10 mouse cellular contexts compared by ENCODE assay signal in genomic region chr2:173173008-173173407, GRCm38 (mm10). TPM values are rescaled to one million over a fixed set of nuclear protein-coding genes. Genes with fewer than 3 reads are reported as not detected.
A peak's percentile ranks its signal among the peaks of the same experiment; 100 is the strongest.
DNase-seq lines count a peak whose midpoint lies in the region; ATAC-seq lines count a peak whose summit lies in the region.
"Had no signal": no experiment of that assay in that cellular context is flagged by ENCODE, and none has a peak within 500 bp of the region (broad histone marks: within the 10 kb centered on the region; RNA-seq: fewer than 3 reads in every experiment).

No protein-coding gene starts in this region.

- no peaks in the 10 kb centered on the region for H3K27me3 ChIP-seq in hindbrain, embryonic 16.5 days (replicated peaks; ENCODE audit: control insufficient read depth, insufficient read depth, low read length)

- peak overlapping the region; percentile 64 for H3K4me2 ChIP-seq in hindbrain, embryonic 16.5 days (ENCODE audit: low read length)

- H3K4me3 ChIP-seq in hindbrain, embryonic 16.5 days (ENCODE audit: low read length) = no peak overlapping the region

- DNase-seq in adrenal gland, postnatal 14 days = peak; percentile 29
- DNase-seq in adrenal gland, adult 8-10 months = no peak
- peak; percentile 49 to 62 for DNase-seq in right cerebral cortex, postnatal 10 days (ENCODE audit: low spot score in 2 of 2)
- no peak for DNase-seq in right cerebral cortex, postnatal 25 days
- peak; percentile 53 for DNase-seq in lung, postnatal 36 days
- no peak for DNase-seq in cerebellum, adult 11 months
- no peak for DNase-seq in cerebellum, postnatal 25 days

- H3K4me1 ChIP-seq in hindbrain, embryonic 16.5 days (ENCODE audit: control insufficient read depth, insufficient read depth, low read depth, low read length) = peaks cover 36% of the 10 kb centered on the region

- 6% methylated on average over 2 of the region's 2 CpGs for WGBS in hindbrain, embryonic 16.5 days

- no peak overlapping the region for H3K9ac ChIP-seq in hindbrain, embryonic 16.5 days (ENCODE audit: low read depth, low read length)

- H3K27ac ChIP-seq in hindbrain, embryonic 16.5 days (ENCODE audit: low read depth, low read length) = peak overlapping the region; percentile 88

- peak; percentile 41 for ATAC-seq in hindbrain, embryonic 16.5 days

- no peaks in the 10 kb centered on the region for H3K9me3 ChIP-seq in hindbrain, embryonic 16.5 days (ENCODE audit: control insufficient read depth, low read length)

- no peaks in the 10 kb centered on the region for H3K36me3 ChIP-seq in hindbrain, embryonic 16.5 days (ENCODE audit: control insufficient read depth, insufficient read depth, low read length)

RNA-seq across cellular contexts. Expression of gene Pck1, which starts 20.2 kb away (rescaled TPM):
- 1,355 and 1,486 TPM in 2 replicates for total RNA-seq in adrenal gland, postnatal 14 days (2021)
- total RNA-seq in adrenal gland, adult 8-10 months (2022) = 100 to 1,000 TPM; 135 to 516 (median 360) TPM
- polyA plus RNA-seq in hindbrain, embryonic 16.5 days (2015; fragmentation: Nextera tagmentation; extraction: Ambion mirVana) = not detected in 2 replicates
- total RNA-seq: layer of hippocampus, postnatal 36 days had no signal

RNA-seq across cellular contexts. Expression of gene Zbp1, which starts 45.7 kb away (rescaled TPM):
- total RNA-seq in adrenal gland, postnatal 14 days (2021) = 2.6 and 4.3 TPM in 2 replicates
- 1 to 10 TPM; 1.1 to 5.3 (median 2.5) TPM for total RNA-seq in adrenal gland, adult 8-10 months (2022)
- 0.20 TPM in 1 of 2 replicates, not detected in the other for polyA plus RNA-seq in hindbrain, embryonic 16.5 days (2015; fragmentation: Nextera tagmentation; extraction: Ambion mirVana)

RNA-seq across cellular contexts. Expression of gene Ctcfl, which starts 53.7 kb away (rescaled TPM):
- total RNA-seq in adrenal gland, postnatal 14 days (2021) = 0.15 TPM in 2 replicates
- under 1 TPM in 2 of 4 experiments, not detected in 2; 0.13 to 0.22 TPM for total RNA-seq in adrenal gland, adult 8-10 months (2022)
- polyA plus RNA-seq in hindbrain, embryonic 16.5 days (2015; fragmentation: Nextera tagmentation; extraction: Ambion mirVana) = 0.08 TPM in 1 of 2 replicates, not detected in the other
- total RNA-seq: adrenal gland, postnatal 4 days; layer of hippocampus, postnatal 36 days had no signal

Comparison
In these comparisons a context has a peak if more than half of its experiments do, and no peak if none do; other contexts are left out.
1. DNase-seq: peak in adrenal gland, postnatal 14 days (single experiment), right cerebral cortex, postnatal 10 days (2 of 2) and lung, postnatal 36 days (single experiment); none in adrenal gland, adult 8-10 months (single experiment), right cerebral cortex, postnatal 25 days (single experiment), cerebellum, adult 11 months (single experiment) and cerebellum, postnatal 25 days (0 of 2).